Mouse (Mus musculus) cortical plate, adult 2 months (tissue): ENCODE measurements around the gene Hhat.

ENCODE experiments used
- CTCF ChIP-seq: fragments of 200-500 bp; IDR thresholded peaks from 2 replicates; pipeline ENCODE4 v1.5.1; 2011; ENCODE audit warnings: mild to moderate bottlenecking, control low read depth, low read length; ENCODE audit not compliant: insufficient read depth; ENCODE audit errors: extremely low read depth
- POLR2A ChIP-seq: fragments of 200-500 bp; IDR thresholded peaks from 2 replicates; pipeline ENCODE4 v1.6.1; 2011; ENCODE audit warnings: mild to moderate bottlenecking, low read length, control low read depth; ENCODE audit not compliant: insufficient read depth; ENCODE audit errors: extremely low read depth

DNA sequence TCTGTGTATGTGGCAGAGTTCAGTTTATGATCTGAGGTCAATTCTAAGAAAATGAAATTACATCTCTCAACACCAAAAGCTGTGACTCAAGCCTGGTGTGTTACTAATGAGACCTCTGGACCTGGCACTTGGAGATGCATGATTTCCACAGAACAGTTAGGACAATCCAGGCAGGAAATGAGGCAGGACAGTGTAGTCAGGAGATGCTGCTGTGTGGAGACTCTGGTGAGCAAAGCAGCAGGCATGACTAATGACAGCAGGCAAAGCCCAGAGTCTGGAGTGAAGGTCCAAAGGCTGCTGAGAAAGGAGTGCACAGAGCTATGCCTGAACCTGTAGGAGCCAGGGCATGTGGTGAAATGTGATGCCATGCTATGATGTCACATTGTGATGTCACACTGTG, 10.2 kb upstream of the Hhat start:
- TF ChIP-seq CTCF, result no peak
- no peak for TF ChIP-seq POLR2A
